Mouse (Mus musculus): Measurements from ENCODE around the gene Rnf183.

- TF ChIP-seq POLR2A (IDR thresholded peaks at IDR 0.05; ENCODE audit: borderline replicate concordance, extremely low read depth, insufficient read depth, insufficient read length, poor library complexity, severe bottlenecking) (no peak), CTCF (IDR thresholded peaks at IDR 0.05; ENCODE audit: borderline replicate concordance, extremely low read depth, insufficient read depth, insufficient read length) (no peak)
Measured at GRCm38 (mm10) chr4:62385439-62385838, 49.6 kb downstream of the Rnf183 start.

Data from brain, embryonic 14.5 days (tissue).